Mouse (Mus musculus) liver, postnatal 0 days (tissue): ENCODE measurements around the gene Ids. TPM values are rescaled to one million over a fixed set of nuclear protein-coding genes. Genes with fewer than 3 reads are reported as not detected.

Experiments used
- ATAC-seq: fragments of 200-750 bp; cut with Nextera tagmentation; 2 replicates; pipeline ENCODE4 v1.8.0; 2017; ENCODE audit warnings: mild to moderate bottlenecking, moderate library complexity
- DNase-seq: peaks from one replicate; pipeline ENCODE4 v3.0.0-alpha.2; 2016
- H3K27ac ChIP-seq: fragments of 300-500 bp; sonication (generic); 2 replicates; pipeline ENCODE4 v1.5.1; 2014; ENCODE audit warnings: antibody characterized with exemption, moderate library complexity, mild to moderate bottlenecking, low read depth
- H3K27me3 ChIP-seq: fragments of 300-500 bp; sonication (generic); 2 replicates; pipeline ENCODE4 v1.6.1; 2014; ENCODE audit warnings: low read length, control low read depth, mixed read lengths; ENCODE audit not compliant: insufficient read depth
- H3K36me3 ChIP-seq: fragments of 300-500 bp; sonication (generic); replicated peaks from 2 replicates; pipeline ENCODE4 v1.6.1; 2014; ENCODE audit warnings: mild to moderate bottlenecking, control low read depth, low read length, moderate library complexity, mixed read lengths; ENCODE audit not compliant: insufficient read depth
- H3K4me1 ChIP-seq: fragments of 300-500 bp; sonication (generic); 2 replicates; pipeline ENCODE4 v1.6.1; 2014; ENCODE audit warnings: antibody characterized with exemption, mild to moderate bottlenecking, control low read depth; ENCODE audit not compliant: insufficient read depth
- H3K4me2 ChIP-seq: fragments of 300-500 bp; sonication (generic); 2 replicates; pipeline ENCODE4 v1.6.1; 2014; ENCODE audit warnings: low read depth, mild to moderate bottlenecking, low read length, moderate library complexity, mixed read lengths
- H3K4me3 ChIP-seq: fragments of 300-500 bp; sonication (generic); 2 replicates; pipeline ENCODE4 v1.5.1; 2014; ENCODE audit warnings: low read depth, low read length
- H3K9ac ChIP-seq: fragments of 300-500 bp; sonication (generic); replicated peaks from 2 replicates; pipeline ENCODE4 v1.6.1; 2014; ENCODE audit warnings: mild to moderate bottlenecking, moderate library complexity
- H3K9me3 ChIP-seq: fragments of 300-500 bp; sonication (generic); 2 replicates; pipeline ENCODE4 v1.6.1; 2016; ENCODE audit warnings: mild to moderate bottlenecking, control low read depth, low read length, mixed read lengths
- CTCF ChIP-seq: sonication (generic); IDR thresholded peaks from 2 replicates; pipeline ENCODE4 v1.5.1; 2016; ENCODE audit warnings: antibody characterized with exemption, low read depth
- EP300 ChIP-seq: IDR thresholded peaks from 2 replicates; pipeline ENCODE4 v1.6.1; 2016; ENCODE audit warnings: antibody characterized with exemption, low read depth, mild to moderate bottlenecking
- WGBS: fragments of 180-500 bp; shearing (Covaris S2); extraction: QIAGEN DNeasy Blood & Tissue Kit; methylation state at CpG from one replicate; pipeline ENCODE4 v1.1.7; 2014; ENCODE audit not compliant: insufficient replicate concordance; 5-methylcytosine and 5-hydroxymethylcytosine counted together
- polyA plus RNA-seq: library from polyadenylated mRNA; unstranded; fragments of >200 nt; fragmentation: Nextera tagmentation; extraction: Ambion mirVana; gene quantifications from 2 replicates; pipeline ENCODE4 v1.2.1, GENCODE M21; 2015

Gene Ids
- polyA plus RNA-seq, 1 experiment from 2014 or later, result 0.65 TPM

- Histone ChIP-seq H3K4me1 (no peaks in the 10 kb centered on the region), H3K9ac (no peak overlapping the region), H3K36me3 (no peaks in the 10 kb centered on the region), H3K27me3 (no peaks in the 10 kb centered on the region), H3K27ac (no peak overlapping the region), H3K9me3 (no peaks in the 10 kb centered on the region), H3K4me3 (peak overlapping the region; percentile 52), H3K4me2 (peak overlapping the region; percentile 67)
- ATAC-seq (no peak), DNase-seq (no peak)
- no peak for TF ChIP-seq CTCF
- no peak for TF ChIP-seq EP300
- WGBS, result 70% methylated on average over 1 of the region's 1 CpGs
Measured at GRCm38 (mm10) chrX:70364202-70364601, 682 bp downstream of the Ids start.

GRCm38 (mm10) chrX:70363446-70363845 lies 1.4 kb downstream of the Ids start:
- Histone ChIP-seq H3K4me1 (no peaks in the 10 kb centered on the region), H3K4me2 (no peak overlapping the region), H3K36me3 (no peaks in the 10 kb centered on the region), H3K27me3 (no peaks in the 10 kb centered on the region), H3K27ac (no peak overlapping the region), H3K9ac (no peak overlapping the region), H3K4me3 (no peak overlapping the region), H3K9me3 (no peaks in the 10 kb centered on the region)
- ATAC-seq (no peak), DNase-seq (no peak)
- WGBS, result 70% methylated on average over 5 of the region's 5 CpGs
- no peak for TF ChIP-seq EP300
- TF ChIP-seq CTCF, result no peak

GRCm38 (mm10) chrX:70362985-70363384 lies 1.9 kb downstream of the Ids start:
- no peak for ATAC-seq
- no peak for DNase-seq
- no peak overlapping the region for H3K4me2 ChIP-seq

GRCm38 (mm10) chrX:70330202-70330843 lies 34.6 kb downstream of the Ids start:
- H3K36me3 ChIP-seq, result no peaks in the 10 kb centered on the region
- TF ChIP-seq CTCF, result peak; percentile 63
- no peak for TF ChIP-seq EP300
- DNase-seq, result peak; percentile 24
- H3K27me3 ChIP-seq, result no peaks in the 10 kb centered on the region
- ATAC-seq, result no peak
- H3K4me3 ChIP-seq, result no peak overlapping the region
- WGBS, result 25% methylated on average over 6 of the region's 6 CpGs
- H3K4me2 ChIP-seq, result no peak overlapping the region
- H3K27ac ChIP-seq, result no peak overlapping the region
- no peak overlapping the region for H3K9ac ChIP-seq
- no peaks in the 10 kb centered on the region for H3K9me3 ChIP-seq
- no peaks in the 10 kb centered on the region for H3K4me1 ChIP-seq

More at GRCm38 (mm10) chrX:70362985-70363384, 1.9 kb downstream of the Ids start:
- H3K9me3 ChIP-seq, result no peaks in the 10 kb centered on the region
- 81% methylated on average over 7 of the region's 7 CpGs for WGBS
- H3K27me3 ChIP-seq, result no peaks in the 10 kb centered on the region
- no peaks in the 10 kb centered on the region for H3K4me1 ChIP-seq
- no peak overlapping the region for H3K27ac ChIP-seq
- H3K36me3 ChIP-seq, result no peaks in the 10 kb centered on the region
- H3K9ac ChIP-seq, result no peak overlapping the region
- TF ChIP-seq CTCF (no peak), EP300 (no peak)
- no peak overlapping the region for H3K4me3 ChIP-seq

- ATAC-seq (no peak), DNase-seq (no peak)
- no peaks in the 10 kb centered on the region for H3K36me3 ChIP-seq
- H3K4me1 ChIP-seq, result no peaks in the 10 kb centered on the region
- H3K9ac ChIP-seq, result no peak overlapping the region
- H3K9me3 ChIP-seq, result no peaks in the 10 kb centered on the region
- H3K27ac ChIP-seq, result no peak overlapping the region
- no peaks in the 10 kb centered on the region for H3K27me3 ChIP-seq
- no peak overlapping the region for H3K4me3 ChIP-seq
- WGBS, result 51% methylated on average over 2 of the region's 2 CpGs
- no peak for TF ChIP-seq EP300
- TF ChIP-seq CTCF, result no peak
- no peak overlapping the region for H3K4me2 ChIP-seq
Measured at GRCm38 (mm10) chrX:70328530-70329143, 36.2 kb downstream of the Ids start.

GRCm38 (mm10) chrX:70327656-70328055 lies 37.2 kb downstream of the Ids start:
- Histone ChIP-seq H3K4me3 (no peak overlapping the region), H3K27me3 (no peaks in the 10 kb centered on the region), H3K9ac (no peak overlapping the region), H3K36me3 (no peaks in the 10 kb centered on the region), H3K27ac (no peak overlapping the region), H3K9me3 (no peaks in the 10 kb centered on the region), H3K4me2 (no peak overlapping the region), H3K4me1 (no peaks in the 10 kb centered on the region)
- ATAC-seq, result no peak
- WGBS, result 53% methylated on average over 1 of the region's 1 CpGs
- no peak for DNase-seq
- no peak for TF ChIP-seq EP300
- no peak for TF ChIP-seq CTCF
